Mouse (Mus musculus) right cerebral cortex, postnatal 36 days (tissue): ENCODE measurements at regions not wholly inside any gene's neighbourhood (a gene's known extent, or its start where the extent isn't known, plus 50 kb on each side); places are given as distances from the start of the nearest gene placed in this dataset.
A peak's percentile ranks its signal among the peaks of the same experiment; 100 is the strongest.

Experiments
- DNase-seq, 2 experiments: peaks; one replicate each; pipeline ENCODE4 v3.0.0; 2022; ENCODE audit warnings: low spot score in 2 of 2, mixed read lengths in 1 of 2

DNA sequence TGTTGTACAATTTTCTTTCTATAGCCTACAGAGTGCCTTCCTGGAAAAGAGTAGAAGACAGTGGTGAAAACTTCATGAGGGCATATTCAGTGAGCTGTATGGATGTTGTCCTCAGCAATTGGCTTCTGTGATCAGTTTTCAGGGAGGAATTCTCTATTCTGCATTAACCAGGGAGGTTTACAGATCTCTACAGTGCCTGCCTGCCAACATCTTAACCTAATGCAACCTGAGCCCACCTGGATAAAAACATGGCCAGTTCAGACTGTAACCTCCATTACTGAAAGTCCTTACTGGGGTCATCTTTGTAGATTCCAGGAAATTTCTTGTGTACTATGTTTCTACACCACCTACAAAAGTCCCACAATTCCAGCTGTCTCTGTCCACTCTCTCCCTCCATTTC, 791.4 kb upstream of the Nectin3 start:
- DNase-seq: no peak

DNA sequence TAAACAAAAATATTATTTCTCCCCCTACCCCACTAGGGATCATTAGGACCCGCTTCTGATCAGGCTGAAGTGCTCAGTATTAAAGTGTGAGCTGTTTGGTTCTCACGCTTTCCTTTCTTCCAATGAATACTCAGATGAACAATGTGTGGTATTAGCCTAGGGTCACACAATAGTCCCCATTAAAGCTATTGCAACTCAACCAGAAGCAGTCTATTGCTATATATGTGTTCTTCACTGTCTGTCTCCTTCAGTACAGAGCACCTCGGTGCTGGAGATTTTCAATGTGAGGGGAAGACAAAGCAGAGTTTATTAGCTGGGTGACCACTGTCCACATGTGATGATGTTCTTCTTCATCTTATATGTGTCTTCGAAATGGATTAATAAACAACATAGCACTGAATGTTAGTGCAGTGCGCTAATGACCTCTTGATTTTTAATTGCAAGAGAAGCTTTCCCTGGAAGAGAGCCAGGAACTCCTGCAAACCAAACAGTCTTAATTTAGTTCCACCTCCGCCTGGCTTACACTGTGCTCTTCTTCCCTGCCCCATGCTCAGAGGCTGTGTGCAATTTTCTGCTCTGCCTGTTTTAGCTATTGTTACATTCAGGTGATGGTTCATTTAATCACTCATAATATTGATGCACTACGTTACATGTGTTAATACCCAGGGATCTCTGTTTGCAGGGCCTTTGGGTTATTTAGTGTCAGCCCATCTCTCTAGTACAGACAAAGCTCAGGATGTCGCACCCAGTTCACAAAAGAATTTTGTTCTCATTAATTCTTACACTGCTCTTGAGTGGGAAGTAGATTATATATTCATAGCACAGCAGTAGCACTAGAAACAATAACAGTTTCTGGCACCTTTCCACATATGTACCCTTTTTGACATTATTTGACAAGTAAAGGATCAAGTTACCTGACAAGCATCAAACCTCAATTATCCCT, 768.7 kb upstream of the Nectin3 start:
- peak in 1 of 2 experiments; percentile 2 for DNase-seq
